Mouse (Mus musculus): ENCODE data around the gene Cachd1.

DNA sequence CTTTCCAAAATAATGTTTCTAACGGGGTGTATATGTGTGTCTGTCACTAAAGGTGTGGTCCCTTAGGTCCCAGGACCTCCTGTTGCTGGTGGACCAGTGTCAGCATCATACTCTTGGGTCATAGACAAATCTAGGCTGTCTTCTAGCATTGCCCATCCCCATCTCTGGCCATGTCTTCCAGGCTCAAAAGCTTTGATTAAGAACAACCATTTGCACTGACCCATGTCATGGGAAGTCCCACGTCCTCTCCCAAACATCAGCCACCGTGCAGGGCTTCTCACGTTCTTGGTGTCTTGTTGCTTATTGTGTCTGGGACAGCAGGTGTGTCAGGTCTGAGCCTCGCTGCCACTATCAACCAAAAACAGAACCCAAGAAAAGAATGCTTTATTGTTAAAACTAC lies 219.1 kb downstream of the Cachd1 start:
- TF ChIP-seq CTCF (conservative IDR thresholded peaks at IDR 0.05; ENCODE audit: low read length) (no peak), POU5F1 (IDR thresholded peaks at IDR 0.05; ENCODE audit: borderline replicate concordance, low read length) (no peak)
